Mouse (Mus musculus) cerebellum, postnatal 10 days (tissue): ENCODE data around the gene Pgap3.
A peak's percentile ranks its signal among the peaks of the same experiment; 100 is the strongest.

Experiments used
- DNase-seq, 2 experiments: peaks; one replicate each; pipeline ENCODE4 v3.0.0; 2021; ENCODE audit warnings: mixed read lengths in 2 of 2

Pgap3 gene

DNA sequence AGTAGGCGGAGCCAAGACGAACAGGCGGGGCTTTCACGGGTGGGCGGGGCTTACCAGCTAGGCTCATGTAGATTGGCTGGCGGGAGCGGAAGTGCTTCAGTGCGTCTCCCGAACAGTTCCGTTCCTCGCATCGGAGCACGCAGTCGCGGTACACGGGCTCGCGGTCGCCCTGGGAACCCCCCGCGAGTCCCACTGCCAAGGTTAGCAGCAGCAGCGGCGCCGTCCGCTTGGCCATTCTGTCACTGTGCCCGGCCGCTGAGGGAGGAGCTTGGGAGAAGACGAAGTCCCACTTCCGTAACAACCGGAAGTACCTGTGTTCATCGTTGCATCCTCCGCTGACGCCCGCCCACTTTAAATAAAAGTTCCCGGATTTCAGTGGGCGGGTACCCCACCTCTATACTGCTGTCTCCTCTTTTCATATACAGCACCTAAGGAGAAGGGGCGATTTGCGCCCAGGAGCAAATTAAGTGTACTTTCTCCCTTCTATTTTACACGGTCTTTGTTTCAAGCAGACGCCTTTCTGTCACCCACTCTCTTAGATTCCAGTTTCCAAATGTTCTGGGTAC, at the start of gene Pgap3:
Pgap3 (minus strand) TSS at position 330 of the 566 bp plus-strand sequence.
- peak; percentile 94 for DNase-seq

DNA sequence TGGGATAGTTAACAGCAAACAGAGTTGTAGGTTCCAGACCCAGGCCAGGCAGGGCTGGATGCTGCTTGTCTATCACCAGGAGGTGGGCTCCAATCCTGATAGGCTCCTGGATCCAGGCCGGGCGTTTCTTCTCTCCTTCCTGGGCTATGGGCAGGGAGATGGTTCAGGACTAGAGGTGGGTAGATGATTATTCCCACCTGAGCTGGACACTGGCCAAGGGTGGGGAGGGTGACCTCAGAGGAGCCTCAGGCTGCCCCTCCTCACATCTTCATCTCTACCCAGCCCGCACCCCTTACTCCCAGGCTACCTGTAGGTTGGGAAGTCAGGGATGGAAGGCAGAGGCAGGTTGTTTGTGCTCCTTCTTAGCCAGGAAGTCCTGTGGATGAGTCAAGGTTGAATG, 49.1 kb upstream of the Pgap3 start:
- peak; percentile 17 to 25 for DNase-seq

DNA sequence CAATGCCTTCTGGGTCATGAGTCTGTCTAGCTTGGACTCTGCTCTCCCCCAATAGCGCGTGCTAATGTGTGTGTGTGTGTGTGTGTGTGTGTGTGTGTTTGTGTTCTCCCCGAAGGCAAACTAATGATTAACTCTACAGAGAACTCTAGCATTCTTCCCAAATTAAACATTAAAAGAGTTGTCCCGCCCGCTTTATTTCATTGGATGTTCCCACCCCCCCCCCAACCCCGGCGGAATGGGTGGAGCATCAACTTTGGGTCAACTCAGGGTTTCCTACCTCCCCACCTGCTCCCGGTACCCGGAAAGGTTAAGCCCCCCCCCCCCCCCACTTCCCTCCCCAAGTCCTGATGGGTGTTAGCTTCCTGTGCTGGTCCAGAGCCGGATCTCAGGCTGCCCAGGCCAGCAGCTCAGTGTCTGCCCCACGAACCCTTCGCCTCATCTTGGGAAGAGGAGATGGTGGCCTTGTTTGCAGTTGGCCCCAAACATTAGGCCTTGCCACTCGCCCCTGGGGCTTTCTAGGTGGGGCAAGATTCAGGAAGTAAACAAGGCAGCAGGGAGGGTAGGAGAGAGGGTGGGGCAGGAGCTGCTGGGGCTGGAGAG, 48.0 kb upstream of the Pgap3 start:
- DNase-seq, result no peak

GRCm38 (mm10) chr11:98447475-98447834, 47.2 kb upstream of the Pgap3 start:
- DNase-seq, result no peak

- DNase-seq, result peak; percentile 56 to 60
Measured at GRCm38 (mm10) chr11:98446562-98447474, 46.5 kb upstream of the Pgap3 start.

GRCm38 (mm10) chr11:98446213-98446561, 45.9 kb upstream of the Pgap3 start, which contains the start of gene Grb7:
Grb7 (plus strand) TSS chr11:98446394.
- DNase-seq, result no peak

- DNase-seq, result no peak
Measured at GRCm38 (mm10) chr11:98445679-98446078, 45.4 kb upstream of the Pgap3 start.

- no peak for DNase-seq
Measured at GRCm38 (mm10) chr11:98445238-98445637, 44.9 kb upstream of the Pgap3 start.

- no peak for DNase-seq
Measured at GRCm38 (mm10) chr11:98443688-98444087, 43.4 kb upstream of the Pgap3 start.

GRCm38 (mm10) chr11:98438331-98439158, 38.3 kb upstream of the Pgap3 start, which contains the start of gene Mien1:
Mien1 (minus strand) TSS chr11:98438991.
- DNase-seq, result peak; percentile 99 to 100

DNA sequence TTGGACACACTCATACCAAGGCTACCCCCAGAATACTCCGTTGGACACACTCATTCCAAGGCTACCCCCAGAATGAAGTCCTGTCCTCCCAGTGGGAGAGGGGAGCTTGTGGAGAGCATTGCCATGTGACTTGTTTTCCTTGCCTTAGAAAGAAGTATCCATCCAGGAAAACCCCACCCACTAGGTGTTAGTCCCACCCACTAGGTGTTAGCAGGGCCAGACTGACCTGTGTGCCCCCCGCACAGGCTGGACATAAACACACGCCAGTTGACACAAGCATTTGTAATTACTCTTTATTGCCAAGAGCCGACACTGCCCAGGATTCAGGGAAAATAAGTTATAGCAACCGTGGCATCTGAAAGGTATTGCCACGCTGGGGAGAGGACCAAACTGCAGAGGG, 37.2 kb upstream of the Pgap3 start:
- DNase-seq, result no peak

DNA sequence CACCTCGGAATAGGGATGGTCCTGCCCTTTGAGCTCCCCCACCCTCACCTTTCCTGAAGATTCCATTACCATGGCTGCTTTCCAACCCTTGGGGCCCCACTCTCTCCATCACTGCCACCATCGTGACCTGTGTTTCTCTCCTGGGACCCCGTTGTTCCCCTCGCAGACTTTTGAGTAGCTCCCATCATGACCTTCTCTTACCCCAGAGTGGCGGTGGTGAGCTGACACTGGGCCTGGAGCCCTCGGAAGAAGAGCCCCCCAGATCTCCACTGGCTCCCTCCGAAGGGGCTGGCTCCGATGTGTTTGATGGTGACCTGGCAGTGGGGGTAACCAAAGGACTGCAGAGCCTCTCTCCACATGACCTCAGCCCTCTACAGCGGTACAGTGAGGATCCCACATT, 35.4 kb upstream of the Pgap3 start:
- no peak for DNase-seq

GRCm38 (mm10) chr11:98431743-98432502, 31.6 kb upstream of the Pgap3 start:
- no peak for DNase-seq

DNA sequence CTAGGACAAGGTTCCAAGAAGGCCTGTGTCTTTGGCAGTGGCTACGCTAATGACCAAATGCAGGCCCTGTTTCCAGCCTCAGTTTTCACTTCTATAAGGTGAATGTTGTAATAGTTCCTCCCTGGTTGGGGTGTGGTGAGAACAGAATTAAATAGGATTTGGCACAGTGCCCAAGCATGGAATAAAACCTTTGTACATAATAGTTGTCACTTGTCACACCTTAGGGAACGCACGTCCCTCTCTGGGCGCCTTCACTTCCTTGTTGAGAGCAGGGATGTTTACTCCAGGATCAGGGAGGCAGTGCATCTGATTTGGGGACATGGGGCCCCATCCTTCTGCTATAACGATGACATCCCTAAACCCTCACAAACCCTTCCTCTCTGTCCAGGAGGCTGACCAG, 28.1 kb upstream of the Pgap3 start:
- no peak for DNase-seq

- no peak for DNase-seq
Measured at GRCm38 (mm10) chr11:98426592-98426991, 26.3 kb upstream of the Pgap3 start.

DNA sequence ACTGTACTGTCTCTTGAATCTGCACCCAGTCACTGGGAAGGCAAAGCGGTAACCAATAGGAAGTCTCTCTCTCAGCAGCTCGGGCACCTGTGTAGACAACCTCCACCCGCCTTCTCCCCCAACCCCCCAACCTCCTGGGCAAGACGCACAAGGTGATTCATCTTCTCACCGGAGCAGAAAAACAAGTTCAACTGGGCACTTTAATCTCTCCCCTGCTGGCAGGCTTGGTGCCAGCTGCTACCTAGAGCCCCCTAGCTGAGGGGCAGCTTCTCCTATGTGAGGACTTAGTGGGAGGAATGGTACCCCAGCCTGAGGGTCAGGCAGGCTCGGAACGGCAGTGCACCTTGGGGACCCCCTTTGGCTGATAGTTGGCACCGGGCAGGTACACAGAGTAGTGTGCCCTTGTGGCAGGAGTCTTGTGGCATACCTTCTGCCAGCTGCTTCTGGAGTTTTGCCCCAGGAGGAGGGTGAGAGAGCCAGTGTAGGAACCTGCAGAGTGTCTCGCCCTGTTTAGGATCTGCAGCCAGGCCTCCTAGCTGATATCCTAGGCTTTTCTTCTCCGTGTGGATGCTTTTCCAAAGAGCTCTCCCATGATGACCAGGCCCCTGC, 18.8 kb upstream of the Pgap3 start:
- DNase-seq, result no peak

DNA sequence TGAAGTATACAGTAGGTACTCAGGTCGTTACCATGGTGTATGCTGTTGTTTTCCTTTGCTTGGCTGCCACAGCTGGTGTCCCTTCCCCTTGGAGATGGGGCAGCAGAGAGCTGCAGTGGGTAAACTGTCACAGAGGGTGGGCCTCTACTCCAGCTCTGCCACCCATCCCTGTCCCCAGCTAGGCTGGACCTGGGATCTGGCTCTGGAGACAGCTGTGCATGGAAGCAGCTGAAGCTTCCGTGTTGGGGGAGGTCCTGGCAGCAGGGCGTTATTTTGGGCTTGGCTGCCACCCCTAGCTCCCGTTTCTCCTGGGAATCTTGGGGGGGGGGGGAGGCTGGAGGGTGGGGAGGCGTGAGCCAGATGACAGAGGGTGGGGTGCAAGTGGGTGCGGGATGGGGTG, 18.0 kb upstream of the Pgap3 start:
- no peak for DNase-seq

DNA sequence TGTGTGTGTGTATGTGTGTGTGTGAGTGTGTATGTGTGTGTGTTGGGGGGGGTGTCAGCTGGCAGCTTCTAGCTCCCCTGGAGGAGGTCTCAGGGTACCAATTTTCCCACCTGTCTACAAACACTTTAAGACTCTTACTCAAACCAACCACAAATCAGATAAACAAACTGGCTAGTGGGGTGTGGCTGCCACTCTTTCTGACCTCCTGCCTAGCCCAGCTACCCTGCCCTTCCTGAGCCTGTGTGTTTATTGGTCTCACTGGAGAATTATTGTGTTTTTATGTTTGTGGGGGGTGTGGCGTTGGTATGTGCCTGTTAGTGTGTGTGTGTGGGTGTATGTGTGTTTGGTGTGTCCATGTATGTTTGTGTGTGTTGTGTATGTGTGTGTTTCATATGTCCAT, 16.8 kb upstream of the Pgap3 start:
- DNase-seq, result no peak

DNA sequence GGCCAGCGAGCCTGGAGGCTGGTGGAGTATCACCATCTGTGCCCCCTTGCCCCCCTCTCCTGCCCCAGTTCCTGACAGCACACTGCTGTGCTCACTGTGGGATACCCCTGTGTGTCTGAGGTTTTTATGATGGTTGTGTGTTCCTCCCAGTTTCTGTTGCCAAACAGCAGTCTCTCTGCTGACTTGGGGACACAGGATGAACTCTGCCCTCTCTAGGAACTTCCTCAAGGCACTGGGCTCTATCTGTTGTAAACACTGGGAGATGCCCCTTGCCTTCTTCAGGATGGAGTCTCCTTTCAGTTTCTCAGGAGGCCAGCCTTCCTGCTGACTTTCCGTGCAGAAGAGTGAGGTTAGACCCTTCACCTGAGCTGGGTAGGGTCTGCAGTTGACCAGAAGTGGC, 13.9 kb upstream of the Pgap3 start:
- no peak for DNase-seq

- DNase-seq, result no peak
Measured at GRCm38 (mm10) chr11:98413731-98414130, 13.4 kb upstream of the Pgap3 start.

DNA sequence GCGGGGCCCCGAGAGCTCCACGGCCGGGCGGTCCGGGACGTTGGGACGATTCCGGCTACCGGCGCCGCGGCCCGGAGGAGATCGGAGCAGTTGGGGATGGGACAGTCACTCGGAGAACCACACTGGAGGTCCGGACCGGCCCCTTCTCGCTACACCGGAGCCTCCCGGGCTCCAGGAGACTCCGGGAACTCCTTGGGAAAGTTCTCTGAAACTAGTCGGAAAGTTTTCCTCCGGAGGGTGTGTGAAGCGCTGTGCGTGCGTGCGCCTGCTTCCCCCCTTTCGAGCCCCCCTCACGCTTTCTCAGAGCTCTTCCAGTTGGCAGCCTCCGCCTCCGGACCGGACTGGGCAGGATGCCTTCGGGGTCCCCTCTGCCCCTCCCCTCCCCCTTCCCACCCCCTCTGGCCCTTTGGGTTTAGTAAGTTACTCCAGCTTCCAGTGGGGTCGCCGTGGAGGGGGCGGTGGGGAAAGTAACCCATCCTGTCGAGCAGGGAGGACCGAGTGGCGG, 12.6 kb upstream of the Pgap3 start:
- peak; percentile 25 to 30 for DNase-seq
